Mouse (Mus musculus): ENCODE data around the gene Gm10439. TPM values are rescaled to one million over a fixed set of nuclear protein-coding genes. Genes with fewer than 3 reads are reported as not detected.
"Not testable (repeated sequence)": the region's sequence is repeated elsewhere in the genome, so short reads cannot be mapped to it uniquely, and the experiment has no call there.

Gene Gm10439
- not detected in 2 replicates for polyA plus RNA-seq (2015; fragmentation: Nextera tagmentation; extraction: Ambion mirVana)

DNA sequence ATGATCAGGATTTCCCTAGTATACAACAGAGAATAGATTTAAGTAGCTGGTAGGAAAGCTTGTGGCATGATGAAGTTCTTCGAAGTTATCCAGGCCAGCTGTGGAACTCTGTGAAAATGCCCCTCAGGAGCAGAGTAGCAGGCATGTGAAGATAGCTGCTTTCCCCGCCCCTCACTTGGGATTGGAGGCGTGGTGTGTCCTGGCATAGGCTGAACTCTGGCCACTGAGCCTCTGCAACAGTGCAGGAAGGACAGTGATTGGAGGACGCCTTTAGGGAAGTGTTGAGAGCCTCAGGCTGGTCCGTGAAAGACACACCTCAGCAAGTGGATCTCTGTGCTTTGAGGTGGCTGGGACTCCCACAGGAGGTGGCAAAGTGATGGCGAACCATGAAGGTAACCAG, at the start of gene Gm10439:
Gene Gm10439 (plus strand): TSS at position 301 of the 400 bp plus-strand sequence.
- H3K27ac ChIP-seq (ENCODE audit: low read length); H3K9ac ChIP-seq (replicated peaks; ENCODE audit: low read length); H3K9me3 ChIP-seq (ENCODE audit: low read length); H3K4me2 ChIP-seq (replicated peaks; ENCODE audit: low read depth, low read length); H3K4me3 ChIP-seq (ENCODE audit: low read length); H3K36me3 ChIP-seq (ENCODE audit: insufficient read depth, low read length); H3K4me1 ChIP-seq (ENCODE audit: insufficient read depth, low read length); ATAC-seq (ENCODE audit: low FRiP score, low TSS enrichment); H3K27me3 ChIP-seq (ENCODE audit: insufficient read depth, low read length): not testable (repeated sequence)
- WGBS: no CpG with 5 or more reads among the region's 6 CpGs

Other genes with a start within 250 kb of the Gm10439 start
- not detected in 2 replicates for gene Gm15085, start 147.0 kb upstream of the Gm10439 start, polyA plus RNA-seq (2015; fragmentation: Nextera tagmentation; extraction: Ambion mirVana)
- gene Gm15097, start 189.9 kb downstream of the Gm10439 start, polyA plus RNA-seq (2015; fragmentation: Nextera tagmentation; extraction: Ambion mirVana): not detected in 2 replicates